Mouse (Mus musculus): ENCODE results near the gene Mapk3. TPM values are rescaled to one million over a fixed set of nuclear protein-coding genes. Genes with fewer than 3 reads are reported as not detected.

The Mapk3 gene
- polyA plus RNA-seq, 1 experiment from 2014 or later = 54.4 TPM

DNA sequence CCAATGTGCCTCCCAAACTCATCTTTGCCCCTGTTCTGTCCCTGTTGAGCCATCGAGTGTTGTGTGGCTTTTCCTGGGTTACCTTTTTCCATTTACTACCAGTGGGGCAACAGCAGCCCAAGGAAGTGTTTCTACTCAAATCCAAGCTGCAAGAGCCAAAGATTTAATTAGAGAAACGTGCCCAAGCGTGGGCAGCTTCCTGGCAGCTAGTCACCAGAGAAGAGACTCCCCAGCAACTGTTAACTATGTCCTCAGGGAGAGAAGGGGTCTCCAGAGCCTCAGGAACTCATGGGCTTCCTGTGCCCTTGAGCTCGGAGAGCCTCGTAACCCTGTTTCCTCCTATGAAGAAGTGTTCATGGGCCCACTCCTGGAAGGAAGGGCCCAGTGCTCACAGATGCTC lies 18.4 kb upstream of the Mapk3 start:
- H3K4me3 ChIP-seq = no peak overlapping the region
- H3K36me3 ChIP-seq (replicated peaks) = no peaks in the 10 kb centered on the region
- WGBS = 87% methylated on average over 5 of the region's 5 CpGs
- H3K9me3 ChIP-seq = no peaks in the 10 kb centered on the region
- H3K4me1 ChIP-seq = no peaks in the 10 kb centered on the region
- DNase-seq (ENCODE audit: extremely low spot score, low spot score) = no peak
- no peak overlapping the region for H3K27ac ChIP-seq
- no peaks in the 10 kb centered on the region for H3K27me3 ChIP-seq (ENCODE audit: poor library complexity, severe bottlenecking)

GRCm38 (mm10) chr7:126741452-126741851 lies 17.9 kb upstream of the Mapk3 start:
- no peak for DNase-seq (ENCODE audit: extremely low spot score, low spot score)
- Histone ChIP-seq H3K9me3 (no peaks in the 10 kb centered on the region), H3K27ac (no peak overlapping the region), H3K27me3 (ENCODE audit: poor library complexity, severe bottlenecking) (no peaks in the 10 kb centered on the region), H3K4me3 (no peak overlapping the region), H3K4me1 (no peaks in the 10 kb centered on the region), H3K36me3 (replicated peaks) (no peaks in the 10 kb centered on the region)
- WGBS = 85% methylated on average over 5 of the region's 5 CpGs

GRCm38 (mm10) chr7:126741964-126742482 lies 17.4 kb upstream of the Mapk3 start:
- Histone ChIP-seq H3K9me3 (no peaks in the 10 kb centered on the region), H3K27ac (no peak overlapping the region), H3K27me3 (ENCODE audit: poor library complexity, severe bottlenecking) (no peaks in the 10 kb centered on the region), H3K4me3 (no peak overlapping the region), H3K36me3 (replicated peaks) (no peaks in the 10 kb centered on the region), H3K4me1 (no peaks in the 10 kb centered on the region)
- WGBS = 91% methylated on average over 13 of the region's 13 CpGs
- DNase-seq (ENCODE audit: extremely low spot score, low spot score) = no peak

DNA sequence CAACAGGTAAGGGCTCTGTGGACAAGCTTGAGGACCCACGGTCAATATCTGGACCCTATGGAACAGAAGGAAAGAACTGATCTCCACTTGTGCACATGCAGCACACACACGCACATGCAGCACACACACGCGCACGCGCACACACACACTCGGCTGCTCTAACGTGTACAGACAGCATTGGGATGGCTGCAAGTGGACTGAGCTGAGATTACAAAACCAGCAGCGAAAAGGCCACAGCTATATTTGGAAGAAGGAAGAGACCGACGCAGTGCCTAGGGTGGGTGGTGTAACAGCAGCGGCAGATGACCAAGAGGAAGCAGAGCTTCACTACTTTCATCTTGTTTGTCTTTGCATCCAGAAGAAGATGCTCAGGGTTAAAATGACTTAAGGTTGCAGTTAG lies 13.3 kb upstream of the Mapk3 start:
- WGBS = 92% methylated on average over 12 of the region's 12 CpGs
- DNase-seq (ENCODE audit: extremely low spot score, low spot score) = no peak

DNA sequence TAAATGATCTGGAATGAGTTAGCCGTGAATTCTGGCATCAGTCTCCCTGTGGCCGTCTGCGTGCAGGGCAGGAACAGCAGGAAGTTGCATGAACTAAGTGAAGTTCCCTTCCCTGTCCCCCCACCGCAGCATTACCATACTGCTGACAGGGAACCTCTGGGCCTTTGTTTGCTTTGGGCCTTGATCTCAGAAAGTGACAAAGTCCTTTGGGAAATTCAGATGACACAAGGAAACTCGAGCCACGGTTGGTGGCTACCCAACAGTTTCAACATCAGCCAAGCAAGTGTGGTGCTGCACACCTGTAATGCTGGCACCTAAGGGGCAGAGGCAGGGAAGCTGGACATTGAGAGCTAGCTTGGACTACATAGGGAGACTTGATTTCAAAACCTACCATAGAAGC lies 12.6 kb upstream of the Mapk3 start:
- Histone ChIP-seq H3K9me3 (no peaks in the 10 kb centered on the region), H3K4me1 (no peaks in the 10 kb centered on the region), H3K36me3 (replicated peaks) (no peaks in the 10 kb centered on the region), H3K27ac (no peak overlapping the region), H3K4me3 (no peak overlapping the region), H3K27me3 (ENCODE audit: poor library complexity, severe bottlenecking) (no peaks in the 10 kb centered on the region)
- no peak for DNase-seq (ENCODE audit: extremely low spot score, low spot score)
- WGBS = 49% methylated on average over 6 of the region's 6 CpGs

More for the DNA sequence above, 13.3 kb upstream of the Mapk3 start:
- no peak overlapping the region for H3K4me3 ChIP-seq
- no peaks in the 10 kb centered on the region for H3K4me1 ChIP-seq
- H3K36me3 ChIP-seq (replicated peaks) = no peaks in the 10 kb centered on the region
- H3K27ac ChIP-seq = no peak overlapping the region
- H3K9me3 ChIP-seq = no peaks in the 10 kb centered on the region
- no peaks in the 10 kb centered on the region for H3K27me3 ChIP-seq (ENCODE audit: poor library complexity, severe bottlenecking)

GRCm38 (mm10) chr7:126748824-126749223 lies 10.6 kb upstream of the Mapk3 start:
- DNase-seq (ENCODE audit: extremely low spot score, low spot score) = no peak
- H3K4me3 ChIP-seq = no peak overlapping the region
- no peak overlapping the region for H3K27ac ChIP-seq
- 81% methylated on average over 7 of the region's 7 CpGs for WGBS
- no peaks in the 10 kb centered on the region for H3K36me3 ChIP-seq (replicated peaks)
- H3K27me3 ChIP-seq (ENCODE audit: poor library complexity, severe bottlenecking) = no peaks in the 10 kb centered on the region
- no peaks in the 10 kb centered on the region for H3K4me1 ChIP-seq
- H3K9me3 ChIP-seq = no peaks in the 10 kb centered on the region

GRCm38 (mm10) chr7:126749582-126750343 lies 9.6 kb upstream of the Mapk3 start:
- no peak overlapping the region for H3K27ac ChIP-seq
- no peaks in the 10 kb centered on the region for H3K36me3 ChIP-seq (replicated peaks)
- no peaks in the 10 kb centered on the region for H3K9me3 ChIP-seq
- no peak for DNase-seq (ENCODE audit: extremely low spot score, low spot score)
- no peaks in the 10 kb centered on the region for H3K27me3 ChIP-seq (ENCODE audit: poor library complexity, severe bottlenecking)
- WGBS = 96% methylated on average over 17 of the region's 17 CpGs
- H3K4me1 ChIP-seq = peaks cover 6% of the 10 kb centered on the region
- no peak overlapping the region for H3K4me3 ChIP-seq

GRCm38 (mm10) chr7:126754866-126755265 lies 4.5 kb upstream of the Mapk3 start:
- DNase-seq (ENCODE audit: extremely low spot score, low spot score) = peak; percentile 83
- Histone ChIP-seq H3K4me1 (peaks cover 21% of the 10 kb centered on the region), H3K4me3 (peak overlapping the region; percentile 16; the same call in 1 of the 2 replicates), H3K27me3 (ENCODE audit: poor library complexity, severe bottlenecking) (no peaks in the 10 kb centered on the region), H3K36me3 (replicated peaks) (no peaks in the 10 kb centered on the region), H3K9me3 (no peaks in the 10 kb centered on the region), H3K27ac (peak overlapping the region; percentile 71)
- WGBS = under 1% methylated on average over 9 of the region's 9 CpGs

GRCm38 (mm10) chr7:126758539-126758938 lies 862 bp upstream of the Mapk3 start:
- Histone ChIP-seq H3K4me1 (peaks cover 53% of the 10 kb centered on the region), H3K36me3 (replicated peaks) (peaks cover 28% of the 10 kb centered on the region), H3K27ac (peak overlapping the region; percentile 96), H3K27me3 (ENCODE audit: poor library complexity, severe bottlenecking) (no peaks in the 10 kb centered on the region), H3K9me3 (no peaks in the 10 kb centered on the region), H3K4me3 (no peak overlapping the region)
- no peak for DNase-seq (ENCODE audit: extremely low spot score, low spot score)
- WGBS = 69% methylated on average over 7 of the region's 7 CpGs

- Histone ChIP-seq H3K36me3 (replicated peaks) (peaks cover 41% of the 10 kb centered on the region), H3K4me3 (peak overlapping the region; percentile 91), H3K9me3 (no peaks in the 10 kb centered on the region), H3K27ac (peak overlapping the region; percentile 96), H3K27me3 (ENCODE audit: poor library complexity, severe bottlenecking) (no peaks in the 10 kb centered on the region), H3K4me1 (peaks cover 47% of the 10 kb centered on the region)
- DNase-seq (ENCODE audit: extremely low spot score, low spot score) = no peak
- 2% methylated on average over 22 of the region's 24 CpGs for WGBS
These were observed 430 bp downstream of the Mapk3 start for GRCm38 (mm10) chr7:126759672-126760390.

- H3K4me3 ChIP-seq = peak overlapping the region; percentile 91
- H3K27ac ChIP-seq = peak overlapping the region; percentile 96
- H3K36me3 ChIP-seq (replicated peaks) = peaks cover 46% of the 10 kb centered on the region
- H3K4me1 ChIP-seq = peaks cover 41% of the 10 kb centered on the region
- no peak for DNase-seq (ENCODE audit: extremely low spot score, low spot score)
- WGBS = 16% methylated on average over 3 of the region's 3 CpGs
- no peaks in the 10 kb centered on the region for H3K27me3 ChIP-seq (ENCODE audit: poor library complexity, severe bottlenecking)
- no peaks in the 10 kb centered on the region for H3K9me3 ChIP-seq
These were observed 996 bp downstream of the Mapk3 start for GRCm38 (mm10) chr7:126760391-126760802.

DNA sequence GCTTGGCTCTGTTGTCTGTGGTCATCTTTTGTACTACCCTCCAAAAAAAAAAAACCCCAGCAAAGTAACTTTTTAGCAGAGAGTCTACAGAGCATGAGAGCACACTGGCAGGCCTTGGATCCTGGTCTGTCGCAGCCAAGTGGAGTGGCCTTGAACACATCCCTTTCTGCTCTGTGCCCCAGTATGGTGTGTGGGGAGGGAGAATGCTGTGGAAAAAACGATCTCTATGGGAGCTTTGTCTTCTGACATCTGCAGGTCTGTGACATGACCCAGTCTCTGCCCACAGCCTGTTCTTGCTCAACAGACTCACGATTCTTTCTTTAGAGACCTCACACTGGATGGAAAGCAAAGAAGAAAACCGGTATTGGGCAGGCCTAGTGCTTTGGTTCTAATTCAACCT lies 1.6 kb downstream of the Mapk3 start:
- 78% methylated on average over 4 of the region's 4 CpGs for WGBS
- peak overlapping the region; percentile 91; the same call in 1 of the 2 replicates for H3K4me3 ChIP-seq
- no peak for DNase-seq (ENCODE audit: extremely low spot score, low spot score)
- peaks cover 52% of the 10 kb centered on the region for H3K36me3 ChIP-seq (replicated peaks)
- peak overlapping the region; percentile 96 for H3K27ac ChIP-seq
- H3K4me1 ChIP-seq = peaks cover 41% of the 10 kb centered on the region
- H3K27me3 ChIP-seq (ENCODE audit: poor library complexity, severe bottlenecking) = no peaks in the 10 kb centered on the region
- H3K9me3 ChIP-seq = no peaks in the 10 kb centered on the region

DNA sequence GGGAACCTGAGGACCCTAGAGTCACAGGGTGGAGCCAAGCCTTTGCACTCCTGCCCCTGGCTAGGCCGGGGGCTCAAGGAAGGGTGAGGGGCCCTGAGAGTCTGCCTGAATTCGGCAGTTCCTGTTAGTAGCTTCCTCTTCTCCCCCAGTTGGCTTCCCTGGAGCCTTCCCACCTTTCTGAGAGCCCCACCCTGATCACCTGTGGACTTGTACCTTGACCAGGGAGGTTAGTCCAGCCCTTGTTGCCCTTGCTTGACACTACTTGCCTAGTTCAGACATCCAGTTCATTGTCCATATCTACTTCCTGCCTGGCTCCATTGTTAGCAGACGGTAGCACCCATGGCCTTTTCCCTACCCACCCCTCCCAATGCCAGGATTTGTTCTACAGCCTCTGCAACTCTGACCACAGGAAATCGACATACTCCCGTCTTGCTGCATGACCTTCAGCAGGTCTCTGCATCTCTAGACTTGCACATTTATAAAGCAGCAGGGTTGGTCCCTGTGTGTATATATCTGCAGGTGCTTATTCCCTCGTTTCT lies 2.2 kb downstream of the Mapk3 start:
- Histone ChIP-seq H3K9me3 (no peaks in the 10 kb centered on the region), H3K4me3 (0 out of 2 replicates have a peak overlapping the region, but pooled peaks have one; percentile 6), H3K27me3 (ENCODE audit: poor library complexity, severe bottlenecking) (no peaks in the 10 kb centered on the region), H3K4me1 (peaks cover 41% of the 10 kb centered on the region), H3K27ac (peak overlapping the region; percentile 1; the same call in 1 of the 2 replicates), H3K36me3 (replicated peaks) (peaks cover 58% of the 10 kb centered on the region)
- DNase-seq (ENCODE audit: extremely low spot score, low spot score) = no peak
- 81% methylated on average over 6 of the region's 6 CpGs for WGBS
